In genomic region chr5:65696821-65697485, GRCm38 (mm10) we compare ENCODE assay signal across 7 mouse cellular contexts. TPM values are rescaled to one million over a fixed set of nuclear protein-coding genes. Genes with fewer than 3 reads are reported as not detected.
DNase-seq lines count a peak whose midpoint lies in the region; ATAC-seq and TF ChIP-seq lines count a peak whose summit lies in the region.

No protein-coding gene starts in this region.

- WGBS in embryonic facial prominence, embryonic 10.5 days = under 1% methylated on average over 58 of the region's 58 CpGs
- WGBS in intestine, postnatal 0 days = under 1% methylated on average over 57 of the region's 58 CpGs
- WGBS in limb, embryonic 10.5 days = under 1% methylated on average over 57 of the region's 58 CpGs
- WGBS in midbrain, embryonic 12.5 days = under 1% methylated on average over 56 of the region's 58 CpGs

- TF ChIP-seq CTCF in intestine, postnatal 0 days (IDR thresholded peaks at IDR 0.05; ENCODE audit: low read depth) = peak; percentile 91

- peak; percentile 54 for ATAC-seq in granulocyte monocyte progenitor cell, adult 5-6 weeks (replicated peaks; ENCODE audit: poor library complexity, severe bottlenecking)
- ATAC-seq in intestine, postnatal 0 days = peak; percentile 27; the same call in 1 of the 2 replicates
- ATAC-seq in midbrain, embryonic 12.5 days (ENCODE audit: low FRiP score, low read depth) = peak; percentile 44

- H3K4me2 ChIP-seq in intestine, postnatal 0 days (replicated peaks; ENCODE audit: low read depth) = peak overlapping the region; percentile 84
- H3K4me2 ChIP-seq in midbrain, embryonic 12.5 days (replicated peaks) = peak overlapping the region; percentile 64

- peak overlapping the region; percentile 96 for H3K9ac ChIP-seq in intestine, postnatal 0 days (ENCODE audit: low read depth, low read length)
- peak overlapping the region; percentile 97 for H3K9ac ChIP-seq in midbrain, embryonic 12.5 days (replicated peaks)

- peaks cover 28% of the 10 kb centered on the region for H3K4me1 ChIP-seq in embryonic facial prominence, embryonic 10.5 days
- 0 out of 2 replicates have a peak, but pooled peaks cover 3% of the 10 kb centered on the region for H3K4me1 ChIP-seq in intestine, postnatal 0 days (replicated peaks; ENCODE audit: control insufficient read depth, insufficient read depth, low read length)
- peaks cover 12% of the 10 kb centered on the region for H3K4me1 ChIP-seq in limb, embryonic 10.5 days
- H3K4me1 ChIP-seq in midbrain, embryonic 12.5 days = peaks cover 23% of the 10 kb centered on the region

- peak; percentile 81 for DNase-seq in adrenal gland, postnatal 10 days
- DNase-seq in embryonic facial prominence, embryonic 10.5 days (ENCODE audit: low spot score) = peak; percentile 77
- peak; percentile 79 for DNase-seq in limb, embryonic 10.5 days (ENCODE audit: low spot score)
- peak; percentile 62 for DNase-seq in skeletal muscle tissue, adult 2 months (ENCODE audit: low read depth, low spot score)

- H3K36me3 ChIP-seq in embryonic facial prominence, embryonic 10.5 days (replicated peaks) = peaks cover 38% of the 10 kb centered on the region
- no peaks in the 10 kb centered on the region for H3K36me3 ChIP-seq in intestine, postnatal 0 days (ENCODE audit: control insufficient read depth, insufficient read depth)
- H3K36me3 ChIP-seq in limb, embryonic 10.5 days = peaks cover 39% of the 10 kb centered on the region
- H3K36me3 ChIP-seq in midbrain, embryonic 12.5 days = peaks cover 13% of the 10 kb centered on the region

- H3K27me3 ChIP-seq in embryonic facial prominence, embryonic 10.5 days (replicated peaks; ENCODE audit: low read depth, poor library complexity, severe bottlenecking) = no peaks in the 10 kb centered on the region
- no peaks in the 10 kb centered on the region for H3K27me3 ChIP-seq in intestine, postnatal 0 days (replicated peaks; ENCODE audit: control insufficient read depth, insufficient read depth, low read length)
- H3K27me3 ChIP-seq in limb, embryonic 10.5 days (ENCODE audit: low read depth, poor library complexity, severe bottlenecking) = no peaks in the 10 kb centered on the region
- H3K27me3 ChIP-seq in midbrain, embryonic 12.5 days = no peaks in the 10 kb centered on the region

- peak overlapping the region; percentile 98 for H3K27ac ChIP-seq in embryonic facial prominence, embryonic 10.5 days (replicated peaks)
- peak overlapping the region; percentile 97 for H3K27ac ChIP-seq in intestine, postnatal 0 days (ENCODE audit: low read depth, low read length)
- peak overlapping the region; percentile 99 for H3K27ac ChIP-seq in limb, embryonic 10.5 days
- peak overlapping the region; percentile 98 for H3K27ac ChIP-seq in midbrain, embryonic 12.5 days (replicated peaks)

- peak overlapping the region; percentile 99 for H3K4me3 ChIP-seq in embryonic facial prominence, embryonic 10.5 days
- H3K4me3 ChIP-seq in intestine, postnatal 0 days (ENCODE audit: low read depth, low read length) = peak overlapping the region; percentile 98
- peak overlapping the region; percentile 85 for H3K4me3 ChIP-seq in limb, embryonic 10.5 days
- H3K4me3 ChIP-seq in midbrain, embryonic 12.5 days = peak overlapping the region; percentile 97

- no peaks in the 10 kb centered on the region for H3K9me3 ChIP-seq in embryonic facial prominence, embryonic 10.5 days
- H3K9me3 ChIP-seq in intestine, postnatal 0 days (ENCODE audit: control insufficient read depth) = no peaks in the 10 kb centered on the region
- no peaks in the 10 kb centered on the region for H3K9me3 ChIP-seq in limb, embryonic 10.5 days (replicated peaks)
- no peaks in the 10 kb centered on the region for H3K9me3 ChIP-seq in midbrain, embryonic 12.5 days

RNA-seq across cellular contexts. Expression of gene Pds5a, which starts 1.1 kb away (rescaled TPM):
- total RNA-seq in adrenal gland, postnatal 10 days (2021) = 100 to 1,000 TPM in 1 of 2 experiments, 10 to 100 TPM in 1; 81.9 to 110 TPM
- 93.2 and 98.1 TPM in 2 replicates for polyA plus RNA-seq in embryonic facial prominence, embryonic 10.5 days (2016; fragmentation: Nextera tagmentation; extraction: Ambion mirVana)
- 166 and 197 TPM in 2 replicates for total RNA-seq in granulocyte monocyte progenitor cell, adult 5-6 weeks (2014; fragmentation: Nextera tagmentation)
- total RNA-seq in granulocyte monocyte progenitor cell, adult 5-6 weeks (2017) = 216 and 230 TPM in 2 replicates
- 21.1 and 26.3 TPM in 2 replicates for polyA plus RNA-seq in intestine, postnatal 0 days (2015; fragmentation: Nextera tagmentation; extraction: Ambion mirVana)
- polyA plus RNA-seq in limb, embryonic 10.5 days (2016; fragmentation: Nextera tagmentation; extraction: Ambion mirVana) = 90.8 and 102 TPM in 2 replicates
- polyA plus RNA-seq in midbrain, embryonic 12.5 days (2016; fragmentation: Nextera tagmentation; extraction: Ambion mirVana) = 114 and 131 TPM in 2 replicates

Comparison
In these comparisons a context has a peak if more than half of its experiments do, and no peak if none do; other contexts are left out.
1. Peak in every context shown above with its lines: DNase-seq, ATAC-seq, H3K4me3 ChIP-seq and H3K27ac ChIP-seq.